Mouse (Mus musculus): ENCODE measurements at regions not wholly inside any gene's neighbourhood (a gene's known extent, or its start where the extent isn't known, plus 50 kb on each side); places are given as distances from the start of the nearest gene placed in this dataset.
A peak's percentile ranks its signal among the peaks of the same experiment; 100 is the strongest.

- no peak overlapping the region for H3K4me3 ChIP-seq (replicated peaks; ENCODE audit: low read length)
- no peaks in the 10 kb centered on the region for H3K36me3 ChIP-seq (ENCODE audit: insufficient read depth, low read length)
- H3K9me3 ChIP-seq (ENCODE audit: low read length), result no peaks in the 10 kb centered on the region
- H3K4me1 ChIP-seq (replicated peaks; ENCODE audit: low read depth, low read length), result 0 out of 2 replicates have a peak, but pooled peaks cover 3% of the 10 kb centered on the region
- TF ChIP-seq CTCF (conservative IDR thresholded peaks at IDR 0.05; ENCODE audit: low read length) (peak; percentile 82), NANOG (IDR thresholded peaks at IDR 0.05; ENCODE audit: borderline replicate concordance, low read length) (peak; percentile 39; the same call in 1 of the 2 replicates), POU5F1 (IDR thresholded peaks at IDR 0.05; ENCODE audit: borderline replicate concordance, low read length) (no peak)
- H3K27me3 ChIP-seq (ENCODE audit: insufficient read depth, low read length), result peaks cover 6% of the 10 kb centered on the region; the same call in 1 of the 2 replicates
Observed at GRCm38 (mm10) chr13:59365460-59365859, 219.6 kb downstream of the Agtpbp1 start.

- no peak overlapping the region for H3K4me3 ChIP-seq (replicated peaks; ENCODE audit: low read length)
- TF ChIP-seq NANOG (IDR thresholded peaks at IDR 0.05; ENCODE audit: borderline replicate concordance, low read length) (no peak), CTCF (conservative IDR thresholded peaks at IDR 0.05; ENCODE audit: low read length) (0 out of 2 replicates have a peak, but pooled peaks have one; percentile 8), POU5F1 (IDR thresholded peaks at IDR 0.05; ENCODE audit: borderline replicate concordance, low read length) (no peak)
- H3K27me3 ChIP-seq (ENCODE audit: insufficient read depth, low read length), result peaks cover 10% of the 10 kb centered on the region; the same call in 1 of the 2 replicates
- peaks cover 5% of the 10 kb centered on the region; the same call in 1 of the 2 replicates for H3K9me3 ChIP-seq (ENCODE audit: low read length)
- H3K4me1 ChIP-seq (replicated peaks; ENCODE audit: low read depth, low read length), result 0 out of 2 replicates have a peak, but pooled peaks cover 3% of the 10 kb centered on the region
- no peaks in the 10 kb centered on the region for H3K36me3 ChIP-seq (ENCODE audit: insufficient read depth, low read length)
Observed at GRCm38 (mm10) chr13:59363428-59363827, 221.6 kb downstream of the Agtpbp1 start.

DNA sequence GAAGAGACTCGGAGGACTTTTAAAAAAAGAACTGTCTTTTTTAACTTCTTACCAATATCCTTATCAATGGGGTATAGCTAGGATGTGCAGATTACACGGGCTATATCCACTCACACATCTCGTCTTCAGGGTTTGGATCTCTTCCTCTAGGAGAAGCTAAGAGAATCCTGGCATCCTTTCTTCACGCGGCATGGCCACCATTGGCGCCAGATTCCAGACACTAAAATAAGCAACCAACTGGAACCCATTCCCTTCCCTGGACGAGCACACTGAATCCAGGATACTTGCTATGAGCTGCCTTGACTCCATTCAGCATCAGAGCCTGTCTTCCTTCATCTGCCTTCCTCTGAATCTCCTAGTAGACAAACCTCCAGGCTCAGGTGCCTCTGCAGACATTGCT, 223.7 kb downstream of the Agtpbp1 start:
- Histone ChIP-seq H3K4me3 (replicated peaks; ENCODE audit: low read length) (no peak overlapping the region), H3K4me1 (replicated peaks; ENCODE audit: low read depth, low read length) (peaks cover 15% of the 10 kb centered on the region; the same call in 1 of the 2 replicates), H3K36me3 (ENCODE audit: insufficient read depth, low read length) (no peaks in the 10 kb centered on the region), H3K27me3 (ENCODE audit: insufficient read depth, low read length) (peaks cover 13% of the 10 kb centered on the region; the same call in 1 of the 2 replicates), H3K9me3 (ENCODE audit: low read length) (peaks cover 12% of the 10 kb centered on the region; the same call in 1 of the 2 replicates)
- TF ChIP-seq CTCF (conservative IDR thresholded peaks at IDR 0.05; ENCODE audit: low read length), result no peak
- TF ChIP-seq NANOG (IDR thresholded peaks at IDR 0.05; ENCODE audit: borderline replicate concordance, low read length), result no peak
- TF ChIP-seq POU5F1 (IDR thresholded peaks at IDR 0.05; ENCODE audit: borderline replicate concordance, low read length), result no peak

DNA sequence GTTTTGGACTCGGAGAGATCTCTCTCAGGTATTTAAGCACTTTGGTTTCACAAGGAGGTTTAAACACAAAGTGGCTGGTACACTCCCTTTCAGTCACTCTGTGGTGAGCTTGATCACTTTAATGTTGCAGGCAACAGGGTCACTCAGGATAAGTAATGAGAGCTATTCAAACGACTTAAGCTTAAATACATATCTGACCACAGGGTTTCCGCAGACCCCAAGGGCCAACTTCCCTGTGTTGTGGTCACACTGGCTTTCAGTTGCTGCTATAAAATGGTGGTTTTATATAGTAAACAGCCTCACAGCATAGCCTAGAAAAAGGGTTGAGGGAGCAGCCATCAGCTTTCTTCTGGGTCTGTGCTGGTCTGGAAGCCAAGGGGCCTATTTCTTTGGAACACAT, 225.0 kb downstream of the Agtpbp1 start:
- Histone ChIP-seq H3K9me3 (ENCODE audit: low read length) (peaks cover 12% of the 10 kb centered on the region; the same call in 1 of the 2 replicates), H3K4me3 (replicated peaks; ENCODE audit: low read length) (no peak overlapping the region), H3K36me3 (ENCODE audit: insufficient read depth, low read length) (no peaks in the 10 kb centered on the region), H3K4me1 (replicated peaks; ENCODE audit: low read depth, low read length) (peaks cover 13% of the 10 kb centered on the region; the same call in 1 of the 2 replicates), H3K27me3 (ENCODE audit: insufficient read depth, low read length) (peaks cover 20% of the 10 kb centered on the region)
- TF ChIP-seq NANOG (IDR thresholded peaks at IDR 0.05; ENCODE audit: borderline replicate concordance, low read length) (no peak), CTCF (conservative IDR thresholded peaks at IDR 0.05; ENCODE audit: low read length) (no peak), POU5F1 (IDR thresholded peaks at IDR 0.05; ENCODE audit: borderline replicate concordance, low read length) (no peak)

- peaks cover 35% of the 10 kb centered on the region for H3K27me3 ChIP-seq (ENCODE audit: insufficient read depth, low read length)
- H3K9me3 ChIP-seq (ENCODE audit: low read length), result peaks cover 12% of the 10 kb centered on the region; the same call in 1 of the 2 replicates
- no peak for TF ChIP-seq CTCF (conservative IDR thresholded peaks at IDR 0.05; ENCODE audit: low read length)
- TF ChIP-seq POU5F1 (IDR thresholded peaks at IDR 0.05; ENCODE audit: borderline replicate concordance, low read length), result no peak
- TF ChIP-seq NANOG (IDR thresholded peaks at IDR 0.05; ENCODE audit: borderline replicate concordance, low read length), result no peak
- H3K4me1 ChIP-seq (replicated peaks; ENCODE audit: low read depth, low read length), result peaks cover 25% of the 10 kb centered on the region
- H3K4me3 ChIP-seq (replicated peaks; ENCODE audit: low read length), result no peak overlapping the region
- H3K36me3 ChIP-seq (ENCODE audit: insufficient read depth, low read length), result no peaks in the 10 kb centered on the region
Observed at GRCm38 (mm10) chr13:59358421-59358820, 226.6 kb downstream of the Agtpbp1 start.

DNA sequence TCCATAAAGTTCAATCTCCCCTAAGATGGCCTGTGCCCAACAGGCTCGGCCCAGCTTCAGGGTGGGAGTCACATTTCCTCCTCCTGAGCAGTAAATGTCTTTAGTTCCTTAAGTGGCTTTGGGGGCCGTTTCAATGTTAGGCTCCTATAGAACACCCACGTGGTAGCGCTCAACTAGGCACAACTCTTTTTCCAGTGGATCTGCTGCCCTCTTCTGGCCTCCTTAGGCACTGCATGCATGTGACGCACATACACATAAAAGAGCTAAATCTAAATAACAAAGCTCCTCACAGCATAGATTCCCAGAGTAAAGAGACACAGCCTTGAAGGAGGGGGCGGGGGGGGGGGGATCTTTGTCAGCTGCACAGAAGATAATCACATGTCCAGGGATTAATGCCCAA, 233.6 kb downstream of the Agtpbp1 start:
- Histone ChIP-seq H3K4me1 (replicated peaks; ENCODE audit: low read depth, low read length) (peaks cover 20% of the 10 kb centered on the region), H3K27me3 (ENCODE audit: insufficient read depth, low read length) (peaks cover 47% of the 10 kb centered on the region)

DNA sequence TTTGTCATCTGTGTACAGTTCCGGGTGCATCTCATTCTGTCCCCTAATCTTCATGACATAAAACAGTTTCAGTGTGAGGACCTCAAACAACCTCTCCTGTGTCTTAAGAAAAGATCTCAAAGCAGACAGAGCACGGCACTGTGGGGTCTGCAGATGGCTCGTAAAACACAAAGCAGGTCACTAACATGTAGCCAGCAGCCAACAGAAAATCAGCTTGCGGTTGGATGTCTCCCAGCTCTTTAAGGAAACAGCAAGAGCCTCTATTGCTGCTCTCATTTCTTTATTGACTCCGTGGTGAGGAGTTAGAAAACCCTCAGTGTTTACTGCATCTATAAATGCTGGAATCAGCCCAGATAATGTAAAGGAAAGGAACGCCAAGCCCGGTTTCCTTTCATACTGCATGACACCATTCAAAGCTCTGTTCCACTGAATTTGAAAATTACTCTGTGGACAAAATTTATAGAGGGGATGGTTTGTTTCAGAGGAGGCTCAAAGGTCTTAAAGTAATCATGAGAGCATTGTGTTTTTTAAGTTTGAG, 234.3 kb downstream of the Agtpbp1 start:
- Histone ChIP-seq H3K36me3 (ENCODE audit: insufficient read depth, low read length) (no peaks in the 10 kb centered on the region), H3K27me3 (ENCODE audit: insufficient read depth, low read length) (peaks cover 39% of the 10 kb centered on the region), H3K9me3 (ENCODE audit: low read length) (no peaks in the 10 kb centered on the region), H3K4me1 (replicated peaks; ENCODE audit: low read depth, low read length) (peaks cover 20% of the 10 kb centered on the region), H3K4me3 (replicated peaks; ENCODE audit: low read length) (no peak overlapping the region)
- TF ChIP-seq POU5F1 (IDR thresholded peaks at IDR 0.05; ENCODE audit: borderline replicate concordance, low read length) (no peak), CTCF (conservative IDR thresholded peaks at IDR 0.05; ENCODE audit: low read length) (no peak), NANOG (IDR thresholded peaks at IDR 0.05; ENCODE audit: borderline replicate concordance, low read length) (no peak)

More for the DNA sequence above, 233.6 kb downstream of the Agtpbp1 start:
- H3K36me3 ChIP-seq (ENCODE audit: insufficient read depth, low read length), result no peaks in the 10 kb centered on the region
- TF ChIP-seq NANOG (IDR thresholded peaks at IDR 0.05; ENCODE audit: borderline replicate concordance, low read length) (no peak), CTCF (conservative IDR thresholded peaks at IDR 0.05; ENCODE audit: low read length) (peak; percentile 63)
- no peak overlapping the region for H3K4me3 ChIP-seq (replicated peaks; ENCODE audit: low read length)
- no peaks in the 10 kb centered on the region for H3K9me3 ChIP-seq (ENCODE audit: low read length)

DNA sequence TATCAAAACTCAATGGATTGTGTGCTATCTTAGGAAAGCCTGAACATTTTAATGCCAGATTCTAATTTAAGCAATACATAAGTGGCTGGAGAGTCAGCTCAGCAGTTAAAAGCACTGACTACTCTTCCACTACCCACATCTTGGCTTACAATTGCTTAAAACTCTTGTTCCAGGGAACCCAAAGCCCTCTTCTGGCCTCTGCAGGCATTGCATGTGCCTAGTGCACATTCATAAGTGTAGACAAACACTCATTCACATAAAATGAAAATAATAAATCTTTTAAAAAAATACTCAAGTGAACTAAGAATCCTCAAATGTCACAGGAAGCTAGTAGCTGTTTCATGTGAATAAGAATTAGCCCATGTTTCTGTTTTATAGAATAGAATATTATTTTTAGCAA, 236.5 kb downstream of the Agtpbp1 start:
- Histone ChIP-seq H3K36me3 (ENCODE audit: insufficient read depth, low read length) (no peaks in the 10 kb centered on the region), H3K4me3 (replicated peaks; ENCODE audit: low read length) (no peak overlapping the region), H3K4me1 (replicated peaks; ENCODE audit: low read depth, low read length) (peaks cover 8% of the 10 kb centered on the region), H3K27me3 (ENCODE audit: insufficient read depth, low read length) (peaks cover 43% of the 10 kb centered on the region), H3K9me3 (ENCODE audit: low read length) (no peaks in the 10 kb centered on the region)
- TF ChIP-seq NANOG (IDR thresholded peaks at IDR 0.05; ENCODE audit: borderline replicate concordance, low read length) (no peak), CTCF (conservative IDR thresholded peaks at IDR 0.05; ENCODE audit: low read length) (peak; percentile 90)

DNA sequence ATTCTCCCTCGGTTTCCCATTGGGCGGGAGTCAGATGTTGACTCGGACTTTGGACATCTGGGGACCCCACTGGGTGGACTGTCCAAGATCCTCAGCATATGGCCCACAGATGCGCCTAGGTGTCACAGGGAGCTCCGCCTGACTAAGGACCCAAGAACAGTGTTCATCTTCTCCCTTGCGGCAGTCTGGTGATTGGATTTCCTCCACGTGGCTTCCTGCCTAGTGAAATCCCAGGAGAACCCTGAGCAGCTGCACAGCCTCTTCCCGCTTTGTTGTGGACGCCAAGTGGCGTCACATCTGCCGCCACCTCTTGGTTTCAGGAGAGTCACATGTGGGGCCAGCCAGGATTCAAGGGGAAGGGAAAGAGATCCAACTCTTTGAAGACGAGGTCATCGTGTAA, 243.2 kb downstream of the Agtpbp1 start:
- H3K4me1 ChIP-seq (replicated peaks; ENCODE audit: low read depth, low read length), result peaks cover 6% of the 10 kb centered on the region
- H3K27me3 ChIP-seq (ENCODE audit: insufficient read depth, low read length), result peaks cover 45% of the 10 kb centered on the region
- peaks cover 12% of the 10 kb centered on the region for H3K9me3 ChIP-seq (ENCODE audit: low read length)
- H3K4me3 ChIP-seq (replicated peaks; ENCODE audit: low read length), result no peak overlapping the region
- no peak for TF ChIP-seq NANOG (IDR thresholded peaks at IDR 0.05; ENCODE audit: borderline replicate concordance, low read length)
- TF ChIP-seq POU5F1 (IDR thresholded peaks at IDR 0.05; ENCODE audit: borderline replicate concordance, low read length), result no peak
- no peak for TF ChIP-seq CTCF (conservative IDR thresholded peaks at IDR 0.05; ENCODE audit: low read length)
- no peaks in the 10 kb centered on the region for H3K36me3 ChIP-seq (ENCODE audit: insufficient read depth, low read length)

Measured in E14TG2a.4 (cell line).